Mouse (Mus musculus) bone marrow macrophage, adult 2 months (primary cell): Measurements from ENCODE around the gene Atp5g3. TPM values are rescaled to one million over a fixed set of nuclear protein-coding genes. Genes with fewer than 3 reads are reported as not detected.

Experiments used
- H3K27ac ChIP-seq: 2 replicates; pipeline ENCODE4 v1.5.1; 2012; ENCODE audit warnings: low read depth, low read length; ENCODE audit not compliant: insufficient read depth
- H3K4me1 ChIP-seq: 2 replicates; pipeline ENCODE4 v1.6.1; 2012; ENCODE audit warnings: low read length; ENCODE audit not compliant: control insufficient read depth, insufficient read depth
- H3K4me3 ChIP-seq: 2 replicates; pipeline ENCODE4 v1.5.1; 2012; ENCODE audit warnings: mild to moderate bottlenecking, low read length, moderate library complexity; ENCODE audit not compliant: insufficient read depth
- CTCF ChIP-seq: IDR thresholded peaks from 2 replicates; pipeline ENCODE4 v1.5.1; 2012; ENCODE audit warnings: low read depth, mild to moderate bottlenecking, low read length, moderate library complexity
- POLR2A ChIP-seq: IDR thresholded peaks from 2 replicates; pipeline ENCODE4 v1.6.1; 2012; ENCODE audit warnings: mild to moderate bottlenecking, low read depth, low read length, borderline replicate concordance
- polyA plus RNA-seq: library from polyadenylated mRNA; stranded (reverse); fragments of >200 nt; gene quantifications from 2 replicates; pipeline ENCODE4 v1.2.4, GENCODE M21; 2012; ENCODE audit not compliant: missing spikeins, insufficient read depth, insufficient read length

The Atp5g3 gene
- polyA plus RNA-seq, 1 experiment, result 284 TPM

GRCm38 (mm10) chr2:73893473-73894270 lies 17.5 kb downstream of the Atp5g3 start:
- TF ChIP-seq CTCF (no peak), POLR2A (no peak)
- peak overlapping the region; percentile 35; the same call in 1 of the 2 replicates for H3K27ac ChIP-seq
- peak overlapping the region; percentile 93 for H3K4me3 ChIP-seq

GRCm38 (mm10) chr2:73892464-73893296 lies 18.4 kb downstream of the Atp5g3 start, which contains the start of gene Atf2:
Gene Atf2 (minus strand): TSS chr2:73892639.
- TF ChIP-seq POLR2A, result peak; percentile 79; the same call in 1 of the 2 replicates
- TF ChIP-seq CTCF, result no peak
- peak within 1 kb of the TSS; percentile 70 for H3K27ac ChIP-seq
- H3K4me1 ChIP-seq, result peaks cover 7% of the 10 kb centered on the region
- peak within 1 kb of the TSS; percentile 93 for H3K4me3 ChIP-seq

More at GRCm38 (mm10) chr2:73893473-73894270, 17.5 kb downstream of the Atp5g3 start:
- H3K4me1 ChIP-seq, result peaks cover 7% of the 10 kb centered on the region

DNA sequence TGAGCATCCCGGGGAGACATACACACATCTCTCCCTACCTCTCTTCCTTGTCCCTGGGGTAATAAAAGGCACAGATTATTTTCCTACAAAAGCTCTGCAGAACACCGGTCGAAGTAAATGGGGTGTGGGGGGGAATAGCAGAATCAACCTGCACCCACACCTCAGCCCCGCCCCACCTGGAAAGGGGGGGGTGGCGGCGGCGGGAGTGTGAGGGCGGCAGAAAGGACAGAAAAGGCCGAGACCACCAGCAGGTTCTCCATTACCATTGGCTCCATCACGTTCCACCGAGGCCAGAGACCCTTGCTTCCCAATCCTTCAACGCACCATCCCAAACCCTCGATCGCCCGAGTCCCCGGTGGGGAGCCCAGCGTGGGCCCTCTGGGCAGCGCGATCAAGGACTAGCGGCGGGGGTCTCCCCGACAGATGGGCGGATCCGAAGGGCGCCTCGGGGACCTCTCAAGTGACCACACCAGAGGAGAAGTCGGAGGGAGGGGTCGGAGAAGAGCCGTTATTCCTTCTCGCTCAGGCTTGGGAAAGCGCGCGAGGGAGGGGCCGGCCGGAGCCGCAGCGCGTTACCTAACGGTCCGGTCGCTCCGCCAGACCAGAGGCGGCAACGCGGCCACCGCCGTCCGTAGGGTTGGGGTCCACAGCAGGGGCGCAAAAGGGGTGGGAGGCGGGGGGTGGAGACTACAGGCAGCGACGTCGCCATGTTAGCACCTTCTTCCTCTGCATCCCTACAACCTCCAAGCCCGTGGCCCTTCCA lies 19.2 kb downstream of the Atp5g3 start:
- peak overlapping the region; percentile 93 for H3K4me3 ChIP-seq
- TF ChIP-seq CTCF (no peak), POLR2A (no peak)
- peaks cover 7% of the 10 kb centered on the region for H3K4me1 ChIP-seq
- peak overlapping the region; percentile 70 for H3K27ac ChIP-seq

- no peak overlapping the region for H3K4me3 ChIP-seq
- TF ChIP-seq CTCF (no peak), POLR2A (no peak)
- H3K4me1 ChIP-seq, result no peaks in the 10 kb centered on the region
- no peak overlapping the region for H3K27ac ChIP-seq
Measured at GRCm38 (mm10) chr2:73885997-73886396, 25.1 kb downstream of the Atp5g3 start.

DNA sequence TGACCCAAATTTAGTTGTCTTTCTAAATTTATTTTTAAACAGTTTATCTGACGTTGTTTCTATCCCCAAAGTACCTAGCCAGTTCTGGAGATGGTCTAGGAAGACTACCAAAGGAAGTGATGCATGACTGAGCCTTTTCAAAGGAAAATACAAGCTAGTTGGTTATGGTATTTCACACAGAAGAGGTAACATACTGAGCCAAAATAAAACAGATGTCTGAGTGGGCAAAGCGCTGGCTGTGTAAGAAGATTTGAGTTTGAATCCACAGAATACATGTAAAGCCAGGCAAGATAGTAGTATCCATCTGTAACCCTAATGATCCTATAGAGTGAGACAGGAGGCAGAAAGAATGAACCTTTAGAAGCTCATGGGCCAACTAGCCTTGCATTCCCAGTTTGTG lies 33.2 kb downstream of the Atp5g3 start:
- Histone ChIP-seq H3K4me1 (no peaks in the 10 kb centered on the region), H3K27ac (no peak overlapping the region), H3K4me3 (no peak overlapping the region)
- TF ChIP-seq POLR2A (no peak), CTCF (no peak)

DNA sequence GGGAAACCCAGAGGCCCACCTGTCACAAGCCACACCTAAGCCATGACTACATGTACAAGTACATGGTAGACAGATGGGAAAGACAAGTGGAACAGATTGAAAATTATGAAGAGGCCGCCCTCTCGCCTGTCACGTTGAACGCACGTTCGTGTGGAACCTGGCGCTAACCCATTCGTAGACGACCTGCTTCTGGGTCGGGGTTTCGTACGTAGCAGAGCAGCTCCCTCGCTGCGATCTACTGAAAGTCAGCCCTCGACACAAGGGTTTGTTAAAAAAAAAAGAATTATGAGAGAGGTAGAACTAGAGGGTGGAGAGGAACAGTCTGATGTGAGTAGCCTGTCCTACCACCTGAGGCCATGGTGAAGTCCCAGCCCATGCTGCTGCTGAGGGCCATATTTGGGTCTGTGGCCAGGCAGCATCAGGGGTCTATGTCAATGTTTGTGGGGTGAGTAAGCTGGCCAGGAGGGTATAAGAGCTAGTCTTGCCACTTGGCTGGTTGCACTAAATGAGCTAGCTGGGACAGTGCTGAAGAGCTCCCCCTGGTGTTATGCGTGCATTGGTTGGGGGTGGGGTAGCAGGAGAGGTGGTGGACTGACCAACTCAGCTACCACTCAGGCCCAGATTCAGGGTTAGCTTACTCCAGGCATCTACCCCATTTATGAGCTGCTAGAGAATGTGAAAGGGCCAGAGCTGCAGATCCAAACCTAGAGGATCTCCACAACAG lies 43.2 kb downstream of the Atp5g3 start:
- TF ChIP-seq CTCF (peak; percentile 14; the same call in 1 of the 2 replicates), POLR2A (no peak)
- Histone ChIP-seq H3K4me3 (no peak overlapping the region), H3K4me1 (no peaks in the 10 kb centered on the region), H3K27ac (no peak overlapping the region)

- Histone ChIP-seq H3K27ac (no peak overlapping the region), H3K4me3 (no peak overlapping the region), H3K4me1 (peaks cover 2% of the 10 kb centered on the region; the same call in 1 of the 2 replicates)
- TF ChIP-seq POLR2A, result no peak
- no peak for TF ChIP-seq CTCF
Measured at GRCm38 (mm10) chr2:73860046-73860624, 51.0 kb downstream of the Atp5g3 start.

Other genes with a start within 250 kb of the Atp5g3 start
- gene Chn1, start 136.0 kb downstream of the Atp5g3 start, polyA plus RNA-seq, result 0.40 TPM in 1 of 2 replicates, not detected in the other
- 44.2 and 46.2 TPM in 2 replicates for gene Atf2, start 18.7 kb downstream of the Atp5g3 start, polyA plus RNA-seq